Comparison of ENCODE assay signal across 17 mouse cellular contexts in the genomic region with DNA sequence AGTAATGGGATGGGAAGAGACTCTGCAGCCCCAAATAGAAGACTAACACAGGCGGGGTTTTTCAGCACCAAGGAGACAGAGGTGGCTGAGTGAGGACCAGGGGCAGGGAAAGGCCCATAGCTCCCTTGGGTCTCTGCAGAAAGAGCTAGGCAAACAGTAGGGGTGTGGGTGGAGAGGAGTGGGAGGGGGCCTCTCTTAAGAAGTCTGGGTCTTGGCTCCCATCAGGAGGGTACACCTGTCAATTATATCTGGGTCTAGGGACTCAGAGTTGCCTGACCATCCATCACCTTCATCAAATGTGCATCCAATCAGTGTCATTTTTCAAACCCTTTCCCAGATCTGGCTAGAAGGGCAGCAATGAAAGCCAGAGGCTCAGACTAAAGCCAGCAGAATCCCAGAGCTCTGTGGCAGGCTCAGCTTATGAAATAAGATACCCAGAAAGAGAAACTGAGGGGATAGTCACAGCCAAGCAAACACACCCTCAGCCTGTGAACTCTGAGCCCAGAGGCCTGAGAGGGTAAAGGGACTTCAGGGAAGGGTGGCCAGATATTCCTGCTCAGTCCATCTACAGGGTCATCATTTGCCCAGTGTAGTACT. TPM values are rescaled to one million over a fixed set of nuclear protein-coding genes. Genes with fewer than 3 reads are reported as not detected.
"Had no signal": no experiment of that assay in that cellular context is flagged by ENCODE, and none has a peak within 500 bp of the region (broad histone marks: within the 10 kb centered on the region; RNA-seq: fewer than 3 reads in every experiment).

No protein-coding gene starts in this region.

- H3K27me3 ChIP-seq: kidney, embryonic 15.5 days; liver, embryonic 13.5 days; midbrain, embryonic 13.5 days; neural tube, embryonic 15.5 days; stomach, embryonic 15.5 days had no signal

- H3K9ac ChIP-seq: kidney, embryonic 15.5 days; liver, embryonic 13.5 days; liver, postnatal 0 days; midbrain, embryonic 13.5 days; neural tube, embryonic 15.5 days; stomach, embryonic 15.5 days had no signal

- H3K4me3 ChIP-seq: kidney, embryonic 15.5 days; liver, embryonic 13.5 days; midbrain, embryonic 13.5 days; myocyte; neural tube, embryonic 15.5 days; stomach, embryonic 15.5 days had no signal

- H3K27ac ChIP-seq: kidney, embryonic 15.5 days; liver, embryonic 13.5 days; midbrain, embryonic 13.5 days; neural tube, embryonic 15.5 days; stomach, embryonic 15.5 days had no signal

- H3K4me2 ChIP-seq: kidney, embryonic 15.5 days; liver, embryonic 13.5 days; midbrain, embryonic 13.5 days; neural tube, embryonic 15.5 days; stomach, embryonic 15.5 days had no signal

- H3K9me3 ChIP-seq: kidney, embryonic 15.5 days; liver, embryonic 13.5 days; midbrain, embryonic 13.5 days; neural tube, embryonic 15.5 days; stomach, embryonic 15.5 days had no signal

- ATAC-seq: liver, postnatal 0 days; lung, postnatal 0 days; midbrain, embryonic 13.5 days had no signal

- DNase-seq: kidney, adult 2 months; kidney, postnatal 14 days; liver; liver, embryonic 13.5 days; liver, postnatal 0 days; lung, postnatal 36 days; right cerebral cortex, adult 18-20 months; spleen, adult 18-20 months; thymus, adult 2 months; thymus, postnatal 25 days had no signal

- H3K4me1 ChIP-seq: liver, embryonic 13.5 days; stomach, embryonic 15.5 days had no signal

- H3K36me3 ChIP-seq: kidney, embryonic 15.5 days; liver, embryonic 13.5 days; midbrain, embryonic 13.5 days; neural tube, embryonic 15.5 days; stomach, embryonic 15.5 days had no signal

RNA-seq across cellular contexts. Expression of a gene that starts 58.0 kb away (rescaled TPM):
- total RNA-seq: megakaryocyte progenitor cell, adult 5-6 weeks had no signal
